Mouse (Mus musculus): ENCODE results near the gene Kremen2. TPM values are rescaled to one million over a fixed set of nuclear protein-coding genes. Genes with fewer than 3 reads are reported as not detected.

The Kremen2 gene
- polyA plus RNA-seq, 1 experiment, result 0.88 TPM

DNA sequence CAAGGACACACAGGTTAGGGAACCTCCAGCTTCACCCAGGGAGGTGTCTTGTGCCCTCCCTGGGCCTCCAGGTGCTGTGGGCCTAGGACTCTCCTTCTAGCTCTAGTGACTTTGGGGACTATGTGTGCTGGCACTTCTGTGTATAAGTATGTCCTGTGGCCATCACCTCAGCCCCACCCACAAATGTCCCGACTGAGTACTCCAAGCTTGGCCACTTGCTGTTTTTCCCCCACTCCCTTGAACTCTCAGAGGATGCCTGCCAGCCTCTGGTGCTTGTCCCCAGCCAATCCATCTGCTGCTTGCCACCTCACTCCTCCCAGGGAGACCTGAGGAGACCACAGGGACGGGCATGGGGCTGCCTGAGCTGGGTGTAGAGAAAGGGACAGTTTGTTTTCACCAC, 32.8 kb upstream of the Kremen2 start:
- TF ChIP-seq TCF12 (IDR thresholded peaks at IDR 0.05; ENCODE audit: insufficient read depth, poor library complexity, severe bottlenecking) (no peak), CEBPB (IDR thresholded peaks at IDR 0.05; ENCODE audit: insufficient read depth, poor library complexity, severe bottlenecking) (no peak), MAX (IDR thresholded peaks at IDR 0.05; ENCODE audit: low read depth) (no peak), MYOD1 (IDR thresholded peaks at IDR 0.05; ENCODE audit: control insufficient read depth in 1 of 3, insufficient read length in 2 of 3, low read depth in 2 of 3) (no peak), MYOG (IDR thresholded peaks at IDR 0.05; ENCODE audit: control insufficient read depth in 1 of 3, insufficient read depth in 1 of 3, insufficient read length in 2 of 3, low read depth in 2 of 3) (no peak), REST (IDR thresholded peaks at IDR 0.05; ENCODE audit: insufficient read depth, insufficient read length) (no peak), POLR2A (IDR thresholded peaks at IDR 0.05; ENCODE audit: insufficient read length, low read depth) (no peak), E2F4 (IDR thresholded peaks at IDR 0.05; ENCODE audit: insufficient read depth) (no peak), USF1 (IDR thresholded peaks at IDR 0.05; ENCODE audit: low read depth) (no peak), TCF3 (IDR thresholded peaks at IDR 0.05; ENCODE audit: insufficient read length, low read depth) (no peak), SRF (IDR thresholded peaks at IDR 0.05; ENCODE audit: control insufficient read depth, insufficient read length, low read depth) (no peak), POLR2AphosphoS2 (IDR thresholded peaks at IDR 0.05; ENCODE audit: insufficient read length, low read depth) (no peak)
- no peak overlapping the region for H3K4me3 ChIP-seq
- no peak overlapping the region for H3K4me2 ChIP-seq (ENCODE audit: low read depth)
- no peak overlapping the region for H3ac ChIP-seq (ENCODE audit: control insufficient read depth, insufficient read length)
- no peaks in the 10 kb centered on the region for H3K36me3 ChIP-seq (ENCODE audit: control insufficient read depth, insufficient read depth)
- H3K79me2 ChIP-seq (ENCODE audit: control insufficient read depth, insufficient read depth), result no peaks in the 10 kb centered on the region
- H3K27me3 ChIP-seq (ENCODE audit: control insufficient read depth, insufficient read depth, insufficient read length), result no peaks in the 10 kb centered on the region

DNA sequence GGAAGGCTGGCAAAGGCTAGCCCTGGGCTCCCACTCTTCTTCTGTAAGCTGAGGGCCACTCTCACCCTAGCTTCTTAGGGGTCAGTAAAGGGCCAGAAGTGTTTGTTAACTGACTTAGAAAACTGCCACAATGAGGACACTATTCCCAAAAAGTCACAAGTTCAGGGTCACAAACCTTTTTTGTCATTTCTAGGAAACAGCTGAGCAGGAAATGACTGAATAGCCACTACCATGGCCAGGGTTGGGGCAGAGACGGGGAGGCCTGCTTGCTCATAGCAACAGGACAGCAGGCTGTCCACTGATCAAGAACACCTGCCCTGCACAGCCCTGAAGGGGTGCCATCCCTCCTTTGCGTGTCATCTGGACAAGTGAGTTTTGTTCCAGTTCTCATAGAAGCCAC, 31.5 kb upstream of the Kremen2 start:
- TF ChIP-seq MYOD1 (IDR thresholded peaks at IDR 0.05; ENCODE audit: control insufficient read depth in 1 of 3, insufficient read length in 2 of 3, low read depth in 2 of 3) (no peak), E2F4 (IDR thresholded peaks at IDR 0.05; ENCODE audit: insufficient read depth) (no peak), MAX (IDR thresholded peaks at IDR 0.05; ENCODE audit: low read depth) (no peak), TCF12 (IDR thresholded peaks at IDR 0.05; ENCODE audit: insufficient read depth, poor library complexity, severe bottlenecking) (no peak), USF1 (IDR thresholded peaks at IDR 0.05; ENCODE audit: low read depth) (no peak), TCF3 (IDR thresholded peaks at IDR 0.05; ENCODE audit: insufficient read length, low read depth) (no peak), SRF (IDR thresholded peaks at IDR 0.05; ENCODE audit: control insufficient read depth, insufficient read length, low read depth) (no peak), CEBPB (IDR thresholded peaks at IDR 0.05; ENCODE audit: insufficient read depth, poor library complexity, severe bottlenecking) (no peak), REST (IDR thresholded peaks at IDR 0.05; ENCODE audit: insufficient read depth, insufficient read length) (no peak), MYOG (IDR thresholded peaks at IDR 0.05; ENCODE audit: control insufficient read depth in 1 of 3, insufficient read depth in 1 of 3, insufficient read length in 2 of 3, low read depth in 2 of 3) (no peak), POLR2AphosphoS2 (IDR thresholded peaks at IDR 0.05; ENCODE audit: insufficient read length, low read depth) (no peak), POLR2A (IDR thresholded peaks at IDR 0.05; ENCODE audit: insufficient read length, low read depth) (no peak)
- Histone ChIP-seq H3K27me3 (ENCODE audit: control insufficient read depth, insufficient read depth, insufficient read length) (no peaks in the 10 kb centered on the region), H3K79me2 (ENCODE audit: control insufficient read depth, insufficient read depth) (no peaks in the 10 kb centered on the region), H3K36me3 (ENCODE audit: control insufficient read depth, insufficient read depth) (no peaks in the 10 kb centered on the region), H3K4me2 (ENCODE audit: low read depth) (no peak overlapping the region), H3K4me3 (no peak overlapping the region), H3ac (ENCODE audit: control insufficient read depth, insufficient read length) (no peak overlapping the region)

DNA sequence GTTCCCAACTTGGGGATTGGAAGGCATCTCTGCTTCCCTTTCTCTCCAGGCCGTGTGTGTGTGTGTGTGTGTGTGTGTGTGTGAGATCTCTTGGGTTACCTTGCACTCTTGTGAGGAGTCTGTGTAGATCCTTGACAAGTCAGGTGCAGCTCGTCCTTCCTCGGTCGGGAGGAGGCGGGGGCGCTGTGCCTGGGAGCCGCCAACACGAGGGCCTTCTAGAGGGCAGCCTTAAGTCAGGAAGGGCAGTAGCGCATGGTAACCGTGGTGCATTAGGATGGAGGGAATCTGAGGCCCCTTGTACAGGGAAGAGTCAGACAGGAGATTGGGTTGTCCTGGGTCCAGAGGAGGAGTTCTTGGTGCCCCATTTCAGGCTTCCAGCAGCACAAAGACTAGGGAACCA, 30.6 kb upstream of the Kremen2 start:
- TF ChIP-seq SRF (IDR thresholded peaks at IDR 0.05; ENCODE audit: control insufficient read depth, insufficient read length, low read depth) (no peak), MYOD1 (IDR thresholded peaks at IDR 0.05; ENCODE audit: control insufficient read depth in 1 of 3, insufficient read length in 2 of 3, low read depth in 2 of 3) (no peak), MYOG (IDR thresholded peaks at IDR 0.05; ENCODE audit: control insufficient read depth in 1 of 3, insufficient read depth in 1 of 3, insufficient read length in 2 of 3, low read depth in 2 of 3) (no peak), POLR2AphosphoS2 (IDR thresholded peaks at IDR 0.05; ENCODE audit: insufficient read length, low read depth) (no peak), MAX (IDR thresholded peaks at IDR 0.05; ENCODE audit: low read depth) (no peak), REST (IDR thresholded peaks at IDR 0.05; ENCODE audit: insufficient read depth, insufficient read length) (no peak)
- H3K4me3 ChIP-seq, result no peak overlapping the region
- no peaks in the 10 kb centered on the region for H3K27me3 ChIP-seq (ENCODE audit: control insufficient read depth, insufficient read depth, insufficient read length)

DNA sequence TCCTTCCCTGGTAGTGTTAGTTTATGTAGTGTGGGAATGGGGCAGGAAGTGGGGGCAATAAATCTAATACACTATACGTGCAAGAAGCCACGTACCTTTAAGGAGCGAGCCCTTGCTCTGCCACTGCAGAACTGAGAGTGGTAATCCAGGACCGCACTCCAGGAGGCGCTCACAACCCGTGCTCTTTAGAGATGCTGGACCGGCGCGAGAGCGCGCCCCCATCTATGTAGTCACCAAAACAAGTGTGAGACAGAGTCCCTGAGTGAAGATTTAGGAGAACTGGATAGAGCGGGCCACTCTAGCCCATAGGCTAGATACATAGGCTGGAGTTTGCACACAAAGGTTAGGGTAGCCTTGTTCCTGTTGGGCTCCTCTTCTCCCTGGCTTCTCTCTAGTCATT, 28.5 kb upstream of the Kremen2 start:
- no peaks in the 10 kb centered on the region for H3K36me3 ChIP-seq (ENCODE audit: control insufficient read depth, insufficient read depth)
- H3K79me2 ChIP-seq (ENCODE audit: control insufficient read depth, insufficient read depth), result peaks cover 12% of the 10 kb centered on the region
- H3ac ChIP-seq (ENCODE audit: control insufficient read depth, insufficient read length), result no peak overlapping the region
- H3K4me2 ChIP-seq (ENCODE audit: low read depth), result no peak overlapping the region
- no peak overlapping the region for H3K4me3 ChIP-seq
- H3K27me3 ChIP-seq (ENCODE audit: control insufficient read depth, insufficient read depth, insufficient read length), result no peaks in the 10 kb centered on the region
- TF ChIP-seq MYOD1 (IDR thresholded peaks at IDR 0.05; ENCODE audit: control insufficient read depth in 1 of 3, insufficient read length in 2 of 3, low read depth in 2 of 3) (no peak), TCF3 (IDR thresholded peaks at IDR 0.05; ENCODE audit: insufficient read length, low read depth) (no peak), E2F4 (IDR thresholded peaks at IDR 0.05; ENCODE audit: insufficient read depth) (no peak), CEBPB (IDR thresholded peaks at IDR 0.05; ENCODE audit: insufficient read depth, poor library complexity, severe bottlenecking) (no peak), MYOG (IDR thresholded peaks at IDR 0.05; ENCODE audit: control insufficient read depth in 1 of 3, insufficient read depth in 1 of 3, insufficient read length in 2 of 3, low read depth in 2 of 3) (no peak), TCF12 (IDR thresholded peaks at IDR 0.05; ENCODE audit: insufficient read depth, poor library complexity, severe bottlenecking) (no peak), SRF (IDR thresholded peaks at IDR 0.05; ENCODE audit: control insufficient read depth, insufficient read length, low read depth) (no peak), USF1 (IDR thresholded peaks at IDR 0.05; ENCODE audit: low read depth) (no peak), POLR2A (IDR thresholded peaks at IDR 0.05; ENCODE audit: insufficient read length, low read depth) (no peak), MAX (IDR thresholded peaks at IDR 0.05; ENCODE audit: low read depth) (no peak), REST (IDR thresholded peaks at IDR 0.05; ENCODE audit: insufficient read depth, insufficient read length) (no peak), POLR2AphosphoS2 (IDR thresholded peaks at IDR 0.05; ENCODE audit: insufficient read length, low read depth) (no peak)

More for the DNA sequence above, 30.6 kb upstream of the Kremen2 start:
- no peak overlapping the region for H3K4me2 ChIP-seq (ENCODE audit: low read depth)
- H3ac ChIP-seq (ENCODE audit: control insufficient read depth, insufficient read length), result no peak overlapping the region
- no peaks in the 10 kb centered on the region for H3K79me2 ChIP-seq (ENCODE audit: control insufficient read depth, insufficient read depth)
- H3K36me3 ChIP-seq (ENCODE audit: control insufficient read depth, insufficient read depth), result no peaks in the 10 kb centered on the region
